ENCODE assay signal across 19 mouse cellular contexts in genomic region chr6:91118526-91118925, GRCm38 (mm10). TPM values are rescaled to one million over a fixed set of nuclear protein-coding genes. Genes with fewer than 3 reads are reported as not detected.
DNase-seq lines count a peak whose midpoint lies in the region; ATAC-seq and TF ChIP-seq lines count a peak whose summit lies in the region.
"Had no signal": no experiment of that assay in that cellular context is flagged by ENCODE, and none has a peak within 500 bp of the region (broad histone marks: within the 10 kb centered on the region; RNA-seq: fewer than 3 reads in every experiment).

No protein-coding gene starts in this region.

- no peak overlapping the region for H3K9ac ChIP-seq in kidney, embryonic 15.5 days
- H3K9ac ChIP-seq in kidney, embryonic 14.5 days (ENCODE audit: low read depth, low read length) = no peak overlapping the region
- H3K9ac ChIP-seq: embryonic facial prominence, embryonic 12.5 days; forebrain, embryonic 13.5 days; forebrain, embryonic 15.5 days had no signal

- H3K36me3 ChIP-seq in kidney, adult 2 months (ENCODE audit: control insufficient read depth, insufficient read depth, low read length) = no peaks in the 10 kb centered on the region
- no peaks in the 10 kb centered on the region for H3K36me3 ChIP-seq in kidney, embryonic 15.5 days
- no peaks in the 10 kb centered on the region for H3K36me3 ChIP-seq in kidney, embryonic 14.5 days (ENCODE audit: control insufficient read depth, insufficient read depth, low read length)
- H3K36me3 ChIP-seq: embryonic facial prominence, embryonic 10.5 days; embryonic facial prominence, embryonic 12.5 days; forebrain, embryonic 15.5 days had no signal

- H3K27ac ChIP-seq in kidney, adult 2 months (ENCODE audit: insufficient read depth, low read depth, low read length) = no peak overlapping the region
- no peak overlapping the region for H3K27ac ChIP-seq in kidney, embryonic 15.5 days
- H3K27ac ChIP-seq in kidney, embryonic 14.5 days (ENCODE audit: low read depth, low read length) = no peak overlapping the region
- H3K27ac ChIP-seq: embryonic facial prominence, embryonic 10.5 days; embryonic facial prominence, embryonic 12.5 days; forebrain, embryonic 13.5 days; forebrain, embryonic 15.5 days had no signal

- ATAC-seq in kidney, embryonic 15.5 days (replicated peaks; ENCODE audit: low FRiP score) = no peak
- ATAC-seq in kidney, embryonic 14.5 days (ENCODE audit: low FRiP score, low TSS enrichment) = no peak
- ATAC-seq: forebrain, embryonic 13.5 days; forebrain, embryonic 15.5 days had no signal

- no peak overlapping the region for H3K4me3 ChIP-seq in kidney, adult 2 months (ENCODE audit: insufficient read depth, low read depth, low read length)
- H3K4me3 ChIP-seq in kidney, embryonic 15.5 days (replicated peaks) = no peak overlapping the region
- no peak overlapping the region for H3K4me3 ChIP-seq in kidney, embryonic 14.5 days (ENCODE audit: low read length)
- H3K4me3 ChIP-seq: embryonic facial prominence, embryonic 10.5 days; embryonic facial prominence, embryonic 12.5 days; forebrain, embryonic 13.5 days; forebrain, embryonic 15.5 days had no signal

- no peak for TF ChIP-seq CTCF in kidney, adult 2 months (conservative IDR thresholded peaks at IDR 0.05; ENCODE audit: insufficient read depth, insufficient read length, low read depth, low read length)

- DNase-seq in kidney, adult 2 months = peak; percentile 77
- peak; percentile 77 for DNase-seq in kidney, adult 9 months
- peak; percentile 28 to 77 for DNase-seq in kidney, postnatal 25 days
- DNase-seq in kidney, postnatal 36 days = peak; percentile 60 to 67
- DNase-seq in cerebellum, adult 18-20 months = no peak
- DNase-seq: adrenal gland, adult 2 months; adrenal gland, postnatal 10 days; adrenal gland, postnatal 25 days; cerebellum, adult 11 months; cerebellum, adult 2 months; cerebellum, postnatal 10 days; cerebellum, postnatal 25 days had no signal

- no peak overlapping the region for H3K4me2 ChIP-seq in kidney, embryonic 15.5 days
- no peak overlapping the region for H3K4me2 ChIP-seq in kidney, embryonic 14.5 days (replicated peaks; ENCODE audit: low read depth, low read length)
- H3K4me2 ChIP-seq: embryonic facial prominence, embryonic 12.5 days; forebrain, embryonic 13.5 days; forebrain, embryonic 15.5 days had no signal

- H3K9me3 ChIP-seq in kidney, embryonic 15.5 days (replicated peaks) = no peaks in the 10 kb centered on the region
- H3K9me3 ChIP-seq in kidney, embryonic 14.5 days (ENCODE audit: control insufficient read depth, low read length) = no peaks in the 10 kb centered on the region
- H3K9me3 ChIP-seq: embryonic facial prominence, embryonic 12.5 days; forebrain, embryonic 13.5 days; forebrain, embryonic 15.5 days had no signal

- TF ChIP-seq POLR2A in kidney, adult 2 months (IDR thresholded peaks at IDR 0.05; ENCODE audit: low read depth, low read length) = no peak

- H3K27me3 ChIP-seq in kidney, adult 2 months (replicated peaks; ENCODE audit: control insufficient read depth, insufficient read depth, low read length) = no peaks in the 10 kb centered on the region
- 0 out of 2 replicates have a peak, but pooled peaks cover 2% of the 10 kb centered on the region for H3K27me3 ChIP-seq in kidney, embryonic 15.5 days
- H3K27me3 ChIP-seq in kidney, embryonic 14.5 days (ENCODE audit: control insufficient read depth, insufficient read depth, low read length) = peaks cover 3% of the 10 kb centered on the region; the same call in 1 of the 2 replicates
- H3K27me3 ChIP-seq: forebrain, embryonic 13.5 days; forebrain, embryonic 15.5 days had no signal

- peaks cover 13% of the 10 kb centered on the region; the same call in 1 of the 2 replicates for H3K4me1 ChIP-seq in kidney, adult 2 months (ENCODE audit: control insufficient read depth, insufficient read depth, low read length)
- H3K4me1 ChIP-seq in kidney, embryonic 15.5 days = peaks cover 41% of the 10 kb centered on the region
- H3K4me1 ChIP-seq in kidney, embryonic 14.5 days (ENCODE audit: control insufficient read depth, insufficient read depth, low read length) = peaks cover 17% of the 10 kb centered on the region
- H3K4me1 ChIP-seq: embryonic facial prominence, embryonic 12.5 days had no signal

RNA-seq across cellular contexts. Expression of gene Nup210, which starts 1.9 kb away (rescaled TPM):
- polyA plus RNA-seq in kidney, adult 2 months (2012; rRNA removed) = 16.7 and 18.5 TPM in 2 replicates
- 22.8 and 24.2 TPM in 2 replicates for polyA plus RNA-seq in kidney, embryonic 15.5 days (2015; fragmentation: Nextera tagmentation; extraction: Ambion mirVana)
- 13.1 and 30.6 TPM in 2 replicates for polyA plus RNA-seq in kidney, embryonic 14.5 days (2014; fragmentation: Nextera tagmentation; extraction: Ambion mirVana)
- polyA plus RNA-seq: C2C12 had no signal

RNA-seq across cellular contexts. Expression of gene Hdac11, which starts 37.9 kb away (rescaled TPM):
- 43.5 and 46.7 TPM in 2 replicates for polyA plus RNA-seq in kidney, adult 2 months (2012; rRNA removed)
- 13.2 and 14.3 TPM in 2 replicates for polyA plus RNA-seq in kidney, embryonic 15.5 days (2015; fragmentation: Nextera tagmentation; extraction: Ambion mirVana)
- 11.6 and 14.1 TPM in 2 replicates for polyA plus RNA-seq in kidney, embryonic 14.5 days (2014; fragmentation: Nextera tagmentation; extraction: Ambion mirVana)

Comparison
In these comparisons a context has a peak if more than half of its experiments do, and no peak if none do; other contexts are left out.
1. DNase-seq: peak in kidney, adult 2 months (single experiment), kidney, adult 9 months (single experiment), kidney, postnatal 25 days (2 of 2) and kidney, postnatal 36 days (2 of 2); none in cerebellum, adult 18-20 months (0 of 2).